Mouse (Mus musculus): ENCODE measurements around the gene Clec16a.
A peak's percentile ranks its signal among the peaks of the same experiment; 100 is the strongest.

The Clec16a gene

DNA sequence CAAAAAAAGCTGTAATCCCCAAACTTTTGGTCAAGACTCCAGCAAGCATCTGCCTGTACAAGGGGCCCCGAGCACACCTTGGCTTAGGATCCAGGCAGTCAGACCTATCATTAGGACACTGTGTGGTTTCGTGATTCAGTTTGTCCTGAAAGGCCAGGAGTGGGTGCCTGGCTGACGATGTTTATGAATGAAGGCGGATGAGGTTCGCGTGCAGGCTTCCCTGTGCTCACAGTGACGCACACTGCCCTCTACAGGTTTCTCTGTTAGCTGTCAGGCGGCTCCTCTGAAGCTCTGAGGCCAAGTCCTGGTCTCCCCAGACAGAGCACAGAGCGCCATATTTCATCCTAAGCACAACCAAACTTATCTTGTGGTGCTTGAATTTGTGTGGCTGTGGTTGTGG, 241.1 kb downstream of the Clec16a start:
- peak; percentile 85 for DNase-seq (ENCODE audit: extremely low spot score)

DNA sequence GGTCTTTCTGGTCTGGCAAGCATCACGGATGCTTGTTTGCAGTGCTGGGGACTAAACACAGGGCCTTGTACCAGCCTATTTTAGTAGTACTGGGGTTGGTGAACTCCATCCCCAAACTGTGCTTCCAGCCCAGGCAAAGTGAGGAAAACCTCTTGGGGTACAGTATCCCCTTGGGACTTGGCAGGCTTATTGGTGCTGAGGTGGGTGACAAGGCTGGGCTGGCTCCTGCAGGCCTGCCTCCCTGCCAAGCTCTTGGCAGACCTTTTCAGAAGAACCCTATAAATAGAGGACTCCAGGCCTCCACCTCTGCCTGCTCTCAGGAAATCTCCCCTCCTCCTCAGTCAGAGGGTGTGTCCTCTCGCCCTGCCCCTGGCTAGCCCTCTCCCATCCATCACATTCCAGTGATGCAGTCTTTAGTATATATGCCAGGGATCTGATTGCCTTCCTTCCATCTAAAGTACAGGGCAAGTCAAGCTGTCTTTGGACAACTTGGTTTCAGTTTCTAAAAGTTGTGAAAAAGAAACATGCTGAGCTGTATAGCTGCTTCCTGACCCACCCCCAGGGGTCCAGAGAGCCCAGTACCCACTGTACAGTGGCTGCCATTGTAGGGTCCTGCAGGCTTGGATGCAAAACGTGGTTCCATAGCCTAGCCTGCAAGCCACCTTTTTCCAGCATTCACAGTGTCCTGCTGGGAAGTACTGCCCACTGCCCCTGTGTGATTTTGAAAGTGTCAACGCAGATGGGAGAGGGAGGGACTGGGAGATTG, 241.8 kb downstream of the Clec16a start:
- DNase-seq (ENCODE audit: extremely low spot score), result no peak

DNA sequence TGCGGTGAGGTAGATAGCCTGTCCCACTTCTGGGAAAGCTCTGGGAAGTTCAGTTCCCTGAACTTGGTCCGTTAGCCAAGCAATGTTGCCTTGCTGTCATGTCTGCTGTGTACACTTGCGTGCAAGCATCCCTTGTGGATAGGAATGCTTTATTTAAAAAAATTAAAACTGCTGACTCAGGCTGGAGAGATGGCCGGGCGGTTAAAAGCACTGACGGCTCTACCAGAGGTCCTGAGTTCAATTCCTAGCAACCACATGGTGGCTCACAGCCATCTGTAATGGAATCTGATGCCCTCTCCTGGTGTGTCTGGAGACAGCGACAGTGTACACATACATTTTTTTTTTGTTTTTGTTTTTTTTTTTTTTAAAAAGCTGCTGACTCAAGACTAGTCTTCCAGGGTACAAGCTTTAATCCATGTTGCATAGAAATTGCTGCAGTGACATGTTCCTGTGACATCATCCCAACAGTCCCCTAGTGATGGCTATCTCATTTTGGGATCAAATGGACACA, 242.5 kb downstream of the Clec16a start:
- no peak for DNase-seq (ENCODE audit: extremely low spot score)

DNA sequence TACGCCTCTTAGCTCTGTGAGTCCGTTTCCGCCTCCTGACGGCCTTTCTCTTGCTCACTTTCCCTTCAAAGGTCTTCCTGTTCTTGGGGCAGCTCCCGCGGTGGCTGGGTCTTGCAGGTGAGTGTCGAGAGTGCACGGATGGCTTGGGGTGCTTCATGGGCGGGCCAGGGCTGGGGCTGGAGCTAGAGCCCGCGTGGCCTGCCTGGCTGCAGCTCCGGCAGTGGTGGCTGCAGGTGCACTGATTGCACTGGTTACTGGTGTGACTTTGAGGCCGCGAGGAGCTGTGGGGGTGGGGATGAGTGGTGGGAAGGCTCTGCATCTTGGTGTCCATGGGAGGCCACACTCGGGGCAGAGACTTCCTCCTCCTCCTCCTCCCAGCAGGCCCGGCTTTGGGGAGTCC, 243.1 kb downstream of the Clec16a start, which contains the start of gene Tnp2:
Tnp2 (minus strand) TSS at position 390 of the 400 bp plus-strand sequence.
- no peak for DNase-seq (ENCODE audit: extremely low spot score)

DNA sequence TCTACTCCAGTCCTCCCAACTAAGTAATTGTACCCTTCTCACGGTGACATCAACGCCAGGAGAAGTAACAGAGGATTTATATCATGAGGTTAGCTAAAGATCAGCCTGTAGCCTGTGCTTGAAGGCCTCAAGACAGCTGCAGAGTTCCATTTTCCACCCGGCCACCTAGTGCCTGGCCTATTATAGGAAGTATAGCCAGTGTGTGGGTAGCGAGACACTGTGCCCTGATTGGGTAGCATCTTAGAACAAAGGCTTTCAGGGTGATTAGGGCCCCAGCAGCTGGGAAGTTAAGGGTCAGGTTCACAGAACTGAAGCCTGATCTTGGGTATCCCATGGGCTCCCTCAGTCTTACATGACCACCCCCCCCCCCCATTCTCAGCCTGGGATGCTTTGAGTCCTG, 243.7 kb downstream of the Clec16a start:
- no peak for DNase-seq (ENCODE audit: extremely low spot score)

DNA sequence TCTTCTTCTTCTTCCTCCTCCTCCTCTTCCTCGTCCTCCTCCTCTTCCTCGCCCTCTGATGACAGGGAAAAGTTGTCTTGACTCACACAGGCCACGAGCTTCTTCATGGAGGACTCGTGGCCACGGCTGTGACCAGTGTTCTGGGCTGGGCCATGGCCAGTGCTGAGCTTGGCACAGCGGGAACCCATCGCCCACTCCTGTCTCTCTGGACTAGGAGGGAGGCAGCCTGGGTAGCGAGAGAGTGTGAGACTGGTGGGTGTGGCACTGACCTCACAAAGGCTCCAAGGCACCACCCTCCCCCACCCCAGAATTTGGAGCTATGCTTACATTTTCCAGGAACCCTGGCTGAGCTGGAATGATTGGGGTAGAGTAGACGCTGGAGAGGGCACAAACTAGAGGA, 245.6 kb downstream of the Clec16a start, which contains the start of gene Prm3:
Prm3 (minus strand) TSS at position 213 of the 400 bp plus-strand sequence.
- no peak for DNase-seq (ENCODE audit: extremely low spot score)

All from embryo, embryonic 9.5 days (tissue).